Mouse (Mus musculus) forebrain, embryonic 15.5 days (tissue): ENCODE results near the gene Spata48. TPM values are rescaled to one million over a fixed set of nuclear protein-coding genes. Genes with fewer than 3 reads are reported as not detected.

ENCODE experiments used
- ATAC-seq: fragments of 200-750 bp; cut with Nextera tagmentation; replicated peaks from 2 replicates; pipeline ENCODE4 v1.8.0; 2017; ENCODE audit warnings: mild to moderate bottlenecking, moderate TSS enrichment, moderate library complexity
- H3K27ac ChIP-seq: fragments of 300-500 bp; sonication (generic); replicated peaks from 2 replicates; pipeline ENCODE4 v1.5.1; 2015; ENCODE audit warnings: mild to moderate bottlenecking, inconsistent platforms
- H3K27me3 ChIP-seq: fragments of 300-500 bp; sonication (generic); 2 replicates; pipeline ENCODE4 v1.6.1; 2015; ENCODE audit warnings: inconsistent platforms
- H3K36me3 ChIP-seq: fragments of 300-500 bp; sonication (generic); 2 replicates; pipeline ENCODE4 v1.6.1; 2015; ENCODE audit warnings: mild to moderate bottlenecking, inconsistent platforms
- H3K4me1 ChIP-seq: fragments of 300-500 bp; sonication (generic); 2 replicates; pipeline ENCODE4 v1.6.1; 2015; ENCODE audit warnings: inconsistent platforms
- H3K4me2 ChIP-seq: fragments of 300-500 bp; sonication (generic); replicated peaks from 2 replicates; pipeline ENCODE4 v1.6.1; 2015; ENCODE audit warnings: mild to moderate bottlenecking, inconsistent platforms
- H3K4me3 ChIP-seq: fragments of 300-500 bp; sonication (generic); 2 replicates; pipeline ENCODE4 v1.5.1; 2015; ENCODE audit warnings: mild to moderate bottlenecking, inconsistent platforms
- H3K9ac ChIP-seq: fragments of 300-500 bp; sonication (generic); replicated peaks from 2 replicates; pipeline ENCODE4 v1.6.1; 2015; ENCODE audit warnings: mild to moderate bottlenecking, inconsistent platforms
- H3K9me3 ChIP-seq: fragments of 300-500 bp; sonication (generic); 2 replicates; pipeline ENCODE4 v1.6.1; 2016; ENCODE audit warnings: inconsistent platforms
- WGBS: fragments of 180-500 bp; shearing (Covaris S2); methylation state at CpG from one replicate; pipeline ENCODE4 v1.1.7; 2015; ENCODE audit warnings: mixed read lengths; 5-methylcytosine and 5-hydroxymethylcytosine counted together
- polyA plus RNA-seq: library from polyadenylated mRNA; unstranded; fragments of >200 nt; fragmentation: Nextera tagmentation; extraction: Ambion mirVana; gene quantifications from 2 replicates; pipeline ENCODE4 v1.2.1, GENCODE M21; 2015

Spata48 gene
- polyA plus RNA-seq, 1 experiment from 2014 or later, result 0.43 TPM

- no peaks in the 10 kb centered on the region for H3K36me3 ChIP-seq
- no peaks in the 10 kb centered on the region for H3K4me1 ChIP-seq
- H3K4me3 ChIP-seq, result no peak overlapping the region
- no peak overlapping the region for H3K27ac ChIP-seq
- no peak overlapping the region for H3K9ac ChIP-seq
- no peak for ATAC-seq
- H3K27me3 ChIP-seq, result no peaks in the 10 kb centered on the region
- H3K9me3 ChIP-seq, result no peaks in the 10 kb centered on the region
- 55% methylated on average over 2 of the region's 2 CpGs for WGBS
- H3K4me2 ChIP-seq, result no peak overlapping the region
Observed at GRCm38 (mm10) chr11:11512056-11512455, 50.2 kb downstream of the Spata48 start.

GRCm38 (mm10) chr11:11513008-11513799 is 51.3 kb downstream of the Spata48 start:
- no peak overlapping the region for H3K9ac ChIP-seq
- H3K27ac ChIP-seq, result no peak overlapping the region
- 89% methylated on average over 2 of the region's 2 CpGs for WGBS
- H3K36me3 ChIP-seq, result no peaks in the 10 kb centered on the region
- no peaks in the 10 kb centered on the region for H3K27me3 ChIP-seq
- H3K4me2 ChIP-seq, result no peak overlapping the region
- no peak overlapping the region for H3K4me3 ChIP-seq
- no peaks in the 10 kb centered on the region for H3K4me1 ChIP-seq
- H3K9me3 ChIP-seq, result no peaks in the 10 kb centered on the region
- no peak for ATAC-seq

GRCm38 (mm10) chr11:11514920-11515319 is 53.0 kb downstream of the Spata48 start:
- H3K4me3 ChIP-seq, result no peak overlapping the region
- ATAC-seq, result no peak
- H3K4me1 ChIP-seq, result no peaks in the 10 kb centered on the region
- H3K4me2 ChIP-seq, result no peak overlapping the region
- WGBS, result 97% methylated on average over 4 of the region's 4 CpGs
- H3K9me3 ChIP-seq, result no peaks in the 10 kb centered on the region
- no peaks in the 10 kb centered on the region for H3K27me3 ChIP-seq
- H3K36me3 ChIP-seq, result no peaks in the 10 kb centered on the region
- no peak overlapping the region for H3K27ac ChIP-seq
- no peak overlapping the region for H3K9ac ChIP-seq

GRCm38 (mm10) chr11:11517781-11518435 is 56.0 kb downstream of the Spata48 start:
- Histone ChIP-seq H3K4me3 (no peak overlapping the region), H3K27ac (no peak overlapping the region), H3K27me3 (no peaks in the 10 kb centered on the region), H3K9me3 (no peaks in the 10 kb centered on the region), H3K9ac (no peak overlapping the region), H3K36me3 (no peaks in the 10 kb centered on the region), H3K4me2 (no peak overlapping the region), H3K4me1 (no peaks in the 10 kb centered on the region)
- ATAC-seq, result no peak
- 93% methylated on average over 1 of the region's 1 CpGs for WGBS

- 86% methylated on average over 10 of the region's 10 CpGs for WGBS
- no peak overlapping the region for H3K27ac ChIP-seq
- H3K4me3 ChIP-seq, result no peak overlapping the region
- H3K36me3 ChIP-seq, result no peaks in the 10 kb centered on the region
- no peak for ATAC-seq
- no peaks in the 10 kb centered on the region for H3K9me3 ChIP-seq
- no peak overlapping the region for H3K4me2 ChIP-seq
- no peaks in the 10 kb centered on the region for H3K4me1 ChIP-seq
- H3K27me3 ChIP-seq, result no peaks in the 10 kb centered on the region
- H3K9ac ChIP-seq, result no peak overlapping the region
Observed at GRCm38 (mm10) chr11:11519255-11520243, 57.7 kb downstream of the Spata48 start.

- no peak for ATAC-seq
- Histone ChIP-seq H3K4me1 (no peaks in the 10 kb centered on the region), H3K9me3 (no peaks in the 10 kb centered on the region), H3K4me2 (no peak overlapping the region), H3K9ac (no peak overlapping the region), H3K27ac (no peak overlapping the region), H3K4me3 (no peak overlapping the region), H3K36me3 (no peaks in the 10 kb centered on the region), H3K27me3 (no peaks in the 10 kb centered on the region)
- WGBS, result 85% methylated on average over 5 of the region's 5 CpGs
Observed at GRCm38 (mm10) chr11:11521908-11522441, 60.1 kb downstream of the Spata48 start.

- no peak overlapping the region for H3K9ac ChIP-seq
- no peaks in the 10 kb centered on the region for H3K27me3 ChIP-seq
- H3K4me1 ChIP-seq, result no peaks in the 10 kb centered on the region
- H3K4me2 ChIP-seq, result no peak overlapping the region
- H3K27ac ChIP-seq, result no peak overlapping the region
- H3K9me3 ChIP-seq, result no peaks in the 10 kb centered on the region
- H3K36me3 ChIP-seq, result no peaks in the 10 kb centered on the region
- no peak overlapping the region for H3K4me3 ChIP-seq
- ATAC-seq, result no peak
- 86% methylated on average over 11 of the region's 11 CpGs for WGBS
Observed at GRCm38 (mm10) chr11:11528760-11529159, 66.9 kb downstream of the Spata48 start.

- no peak overlapping the region for H3K4me3 ChIP-seq
- no peak overlapping the region for H3K27ac ChIP-seq
- no peaks in the 10 kb centered on the region for H3K9me3 ChIP-seq
- WGBS, result 78% methylated on average over 6 of the region's 6 CpGs
- H3K4me1 ChIP-seq, result no peaks in the 10 kb centered on the region
- H3K27me3 ChIP-seq, result no peaks in the 10 kb centered on the region
- no peaks in the 10 kb centered on the region for H3K36me3 ChIP-seq
- H3K4me2 ChIP-seq, result no peak overlapping the region
- no peak for ATAC-seq
- H3K9ac ChIP-seq, result no peak overlapping the region
Observed at GRCm38 (mm10) chr11:11529165-11529564, 67.3 kb downstream of the Spata48 start.

- 85% methylated on average over 2 of the region's 2 CpGs for WGBS
- H3K27ac ChIP-seq, result no peak overlapping the region
- no peak for ATAC-seq
- H3K9me3 ChIP-seq, result no peaks in the 10 kb centered on the region
- H3K36me3 ChIP-seq, result no peaks in the 10 kb centered on the region
- H3K4me2 ChIP-seq, result no peak overlapping the region
- no peak overlapping the region for H3K4me3 ChIP-seq
- H3K27me3 ChIP-seq, result no peaks in the 10 kb centered on the region
- H3K4me1 ChIP-seq, result no peaks in the 10 kb centered on the region
- no peak overlapping the region for H3K9ac ChIP-seq
Observed at GRCm38 (mm10) chr11:11530126-11530525, 68.2 kb downstream of the Spata48 start.

GRCm38 (mm10) chr11:11536295-11536694 is 74.4 kb downstream of the Spata48 start:
- ATAC-seq, result no peak
- Histone ChIP-seq H3K9ac (no peak overlapping the region), H3K4me1 (no peaks in the 10 kb centered on the region), H3K36me3 (no peaks in the 10 kb centered on the region), H3K4me3 (no peak overlapping the region), H3K4me2 (no peak overlapping the region), H3K9me3 (no peaks in the 10 kb centered on the region), H3K27me3 (no peaks in the 10 kb centered on the region), H3K27ac (no peak overlapping the region)
- WGBS, result 88% methylated on average over 1 of the region's 1 CpGs

GRCm38 (mm10) chr11:11545948-11546347 is 84.1 kb downstream of the Spata48 start:
- no peaks in the 10 kb centered on the region for H3K9me3 ChIP-seq
- H3K4me3 ChIP-seq, result no peak overlapping the region
- no peak overlapping the region for H3K27ac ChIP-seq
- H3K9ac ChIP-seq, result no peak overlapping the region
- no peak for ATAC-seq
- H3K27me3 ChIP-seq, result no peaks in the 10 kb centered on the region
- 94% methylated on average over 3 of the region's 3 CpGs for WGBS
- H3K36me3 ChIP-seq, result no peaks in the 10 kb centered on the region
- no peak overlapping the region for H3K4me2 ChIP-seq
- H3K4me1 ChIP-seq, result no peaks in the 10 kb centered on the region
